Mouse (Mus musculus): ENCODE data around the gene Gng8.

Gene Gng8

GRCm38 (mm10) chr7:16876608-16877007 is 15.0 kb upstream of the Gng8 start:
- peak; percentile 71 to 77 for DNase-seq

GRCm38 (mm10) chr7:16877717-16878116 is 13.9 kb upstream of the Gng8 start:
- DNase-seq: no peak

GRCm38 (mm10) chr7:16879796-16880547 is 11.6 kb upstream of the Gng8 start:
- peak; percentile 61 to 73 for DNase-seq

GRCm38 (mm10) chr7:16880615-16881014 is 11.0 kb upstream of the Gng8 start:
- DNase-seq: no peak

- DNase-seq: no peak
Observed at GRCm38 (mm10) chr7:16883162-16883561, 8.4 kb upstream of the Gng8 start.

GRCm38 (mm10) chr7:16884334-16884733 is 7.3 kb upstream of the Gng8 start:
- DNase-seq: no peak

GRCm38 (mm10) chr7:16885271-16885776 is 6.3 kb upstream of the Gng8 start:
- peak in 1 of 2 experiments; percentile 55 for DNase-seq

GRCm38 (mm10) chr7:16885905-16886304 is 5.7 kb upstream of the Gng8 start:
- no peak for DNase-seq

GRCm38 (mm10) chr7:16890536-16890935 is 1.1 kb upstream of the Gng8 start:
- DNase-seq: peak; percentile 67 to 76

GRCm38 (mm10) chr7:16890944-16891343 is 642 bp upstream of the Gng8 start:
- DNase-seq: peak; percentile 90 to 92

- no peak for DNase-seq
Observed at GRCm38 (mm10) chr7:16892352-16892730, 755 bp downstream of the Gng8 start.

GRCm38 (mm10) chr7:16893612-16894011 is 2.0 kb downstream of the Gng8 start:
- no peak for DNase-seq

GRCm38 (mm10) chr7:16894279-16894678 is 2.7 kb downstream of the Gng8 start:
- DNase-seq: no peak

GRCm38 (mm10) chr7:16895000-16895399 is 3.4 kb downstream of the Gng8 start:
- peak; percentile 89 to 92 for DNase-seq

GRCm38 (mm10) chr7:16895511-16895910 is 3.9 kb downstream of the Gng8 start:
- DNase-seq: no peak

GRCm38 (mm10) chr7:16900526-16900925 is 8.9 kb downstream of the Gng8 start:
- no peak for DNase-seq

- no peak for DNase-seq
Observed at GRCm38 (mm10) chr7:16903439-16903955, 11.9 kb downstream of the Gng8 start.

GRCm38 (mm10) chr7:16904120-16904675 is 12.6 kb downstream of the Gng8 start:
- peak; percentile 48 to 61 for DNase-seq

GRCm38 (mm10) chr7:16905491-16906021 is 14.0 kb downstream of the Gng8 start:
- peak; percentile 69 to 78 for DNase-seq

GRCm38 (mm10) chr7:16906281-16906680 is 14.7 kb downstream of the Gng8 start, which contains the start of gene Ptgir:
Ptgir (plus strand) TSS chr7:16906490.
- peak; percentile 73 to 81 for DNase-seq

GRCm38 (mm10) chr7:16906889-16907559 is 15.4 kb downstream of the Gng8 start:
- no peak for DNase-seq

- no peak for DNase-seq
Observed at GRCm38 (mm10) chr7:16907842-16908241, 16.3 kb downstream of the Gng8 start.

GRCm38 (mm10) chr7:16908367-16908766 is 16.8 kb downstream of the Gng8 start:
- DNase-seq: no peak
